Mouse (Mus musculus) NIH3T3 (cell line): Measurements from ENCODE around the gene Btnl2.
A peak's percentile ranks its signal among the peaks of the same experiment; 100 is the strongest.

Experiments
- DNase-seq: peaks from one replicate; pipeline ENCODE4 v3.0.0-alpha.2; 2012; ENCODE audit warnings: low read depth

Gene Btnl2

DNA sequence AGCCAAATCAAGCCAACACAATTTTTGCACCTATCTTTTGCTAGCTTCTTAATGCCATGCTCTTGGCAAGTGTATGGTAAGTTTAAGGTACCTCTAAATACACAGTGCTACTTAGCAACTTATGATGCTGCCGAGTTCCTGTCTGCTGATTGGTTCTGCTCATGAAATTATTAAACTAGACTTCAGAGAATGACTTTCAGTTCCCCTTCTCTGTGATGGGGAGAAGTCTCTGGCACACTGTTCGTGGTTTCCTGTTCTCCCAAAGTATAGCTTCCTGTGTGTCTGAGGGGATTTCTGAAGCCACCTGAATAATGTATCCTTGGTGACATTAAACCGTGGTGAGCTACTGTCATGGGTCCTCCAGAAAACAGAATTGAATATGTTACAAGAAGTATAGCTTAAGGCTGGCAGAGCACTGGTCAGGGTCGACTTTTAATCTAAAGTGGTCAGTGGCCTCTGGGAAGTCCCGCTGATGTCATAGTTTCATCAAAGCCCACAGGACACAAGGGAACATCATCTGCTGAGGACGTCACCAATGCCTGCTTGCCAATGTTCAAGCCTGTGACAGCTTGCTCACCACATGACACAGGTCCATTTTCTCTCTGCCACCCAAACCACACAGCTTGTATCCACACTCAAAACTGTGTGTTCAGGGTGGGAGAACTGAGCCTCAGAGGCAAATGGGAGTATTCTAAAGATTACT lies 6.9 kb upstream of the Btnl2 start:
- peak; percentile 36 for DNase-seq

DNA sequence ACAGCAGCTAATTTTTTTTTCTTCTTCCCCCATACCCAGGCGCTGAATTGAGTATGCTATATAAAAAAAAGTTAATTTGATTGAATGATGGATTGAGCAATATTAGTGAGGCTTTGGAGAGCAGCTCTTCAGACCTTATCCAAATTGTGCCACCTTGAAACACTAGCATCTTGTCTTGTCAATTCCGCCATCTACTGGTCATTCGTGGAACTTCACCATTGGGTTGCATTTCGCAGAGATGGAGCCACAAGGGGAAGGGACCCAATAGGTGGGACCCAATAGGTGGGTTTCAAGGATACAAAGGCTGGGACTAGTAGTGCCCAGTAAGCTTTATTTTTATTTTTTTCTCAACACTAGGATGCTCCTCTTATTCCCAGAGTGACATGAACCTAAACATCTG lies 5.2 kb upstream of the Btnl2 start:
- peak; percentile 84 for DNase-seq

DNA sequence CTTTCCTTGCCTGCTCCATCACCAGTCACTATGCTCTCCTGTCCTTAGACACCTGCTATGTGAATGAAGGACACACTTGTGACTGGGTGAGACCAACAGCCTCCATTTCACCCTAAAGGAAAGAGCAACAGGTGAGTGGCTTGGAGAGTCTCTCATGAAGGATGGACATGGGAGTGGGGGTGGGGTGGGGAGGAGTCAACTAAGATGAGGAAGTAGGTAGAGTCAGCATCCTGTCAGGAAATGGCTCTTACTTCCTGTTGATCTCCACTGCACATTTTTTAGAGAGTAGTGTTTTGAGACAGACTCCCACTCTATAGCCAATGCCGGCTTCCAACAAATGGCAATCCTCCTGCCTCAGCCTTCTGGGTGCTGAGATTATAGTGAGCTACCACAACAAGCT lies 318 bp downstream of the Btnl2 start:
- DNase-seq: no peak

DNA sequence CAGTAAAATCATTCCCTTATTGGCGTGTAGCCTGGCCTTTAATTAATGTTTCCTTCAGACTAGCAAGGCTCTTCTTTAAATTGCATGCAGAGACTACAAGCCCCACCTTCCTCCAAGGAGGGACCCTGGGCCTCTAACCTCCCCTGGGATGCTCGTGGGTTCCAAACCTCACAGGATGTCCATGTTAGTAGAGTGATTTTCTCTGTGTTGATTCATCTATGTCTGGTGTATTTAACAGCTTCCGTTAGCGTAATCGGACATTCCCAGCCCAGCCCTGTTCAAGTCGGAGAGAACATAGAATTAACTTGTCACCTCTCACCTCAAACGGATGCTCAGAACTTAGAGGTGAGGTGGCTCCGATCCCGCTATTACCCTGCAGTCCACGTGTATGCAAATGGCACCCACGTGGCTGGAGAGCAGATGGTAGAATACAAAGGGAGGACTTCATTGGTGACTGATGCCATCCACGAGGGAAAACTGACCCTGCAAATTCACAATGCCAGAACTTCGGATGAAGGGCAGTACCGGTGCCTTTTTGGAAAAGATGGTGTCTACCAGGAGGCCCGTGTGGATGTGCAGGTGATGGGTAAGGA lies 8.4 kb downstream of the Btnl2 start:
- DNase-seq: no peak

DNA sequence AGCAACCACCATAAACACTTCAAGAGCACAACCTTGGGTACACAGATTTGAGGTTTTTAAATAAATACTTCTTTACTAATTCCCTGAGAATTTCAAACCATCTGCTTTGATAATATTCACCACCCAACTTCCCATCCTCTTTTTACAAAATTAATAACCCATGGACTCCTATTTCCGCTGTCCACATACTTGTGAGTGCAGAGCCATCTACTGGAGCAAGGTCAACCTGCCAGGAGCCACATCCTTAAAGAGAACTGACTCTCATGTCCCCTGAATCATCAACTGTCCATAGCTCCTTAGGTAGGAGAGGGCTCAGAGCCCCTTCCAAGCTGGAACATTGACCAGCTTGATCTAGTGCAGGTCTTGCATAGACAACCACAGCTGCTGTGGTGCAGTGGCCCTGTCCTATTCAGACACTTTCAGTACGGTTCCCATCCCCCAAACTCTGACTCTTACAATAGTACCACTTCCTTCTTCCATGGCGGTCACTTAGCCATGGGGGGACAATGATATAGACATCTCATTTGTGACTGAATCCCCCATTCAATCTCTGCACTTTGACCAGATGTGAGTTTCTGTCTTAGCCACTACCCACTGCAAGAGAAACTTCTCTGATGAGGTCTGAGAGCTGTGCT lies 9.2 kb downstream of the Btnl2 start:
- DNase-seq: no peak

DNA sequence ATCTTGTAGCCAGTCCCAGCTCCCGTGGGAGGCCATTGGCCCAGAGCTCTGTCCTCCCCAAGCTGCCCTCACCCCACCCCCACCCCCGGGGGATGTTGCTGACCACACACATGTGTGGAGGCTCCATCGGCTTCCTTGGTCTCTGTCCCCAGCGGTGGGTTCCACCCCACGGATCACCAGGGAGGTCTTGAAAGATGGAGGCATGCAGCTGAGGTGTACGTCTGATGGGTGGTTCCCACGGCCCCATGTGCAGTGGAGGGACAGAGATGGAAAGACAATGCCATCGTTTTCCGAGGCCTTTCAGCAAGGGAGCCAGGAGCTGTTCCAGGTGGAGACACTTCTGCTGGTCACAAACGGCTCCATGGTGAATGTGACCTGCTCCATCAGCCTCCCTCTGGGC lies 10.4 kb downstream of the Btnl2 start:
- DNase-seq: no peak

GRCm38 (mm10) chr17:34370563-34370962 lies 15.9 kb downstream of the Btnl2 start:
- no peak for DNase-seq

GRCm38 (mm10) chr17:34373055-34373709 lies 18.6 kb downstream of the Btnl2 start:
- no peak for DNase-seq

DNA sequence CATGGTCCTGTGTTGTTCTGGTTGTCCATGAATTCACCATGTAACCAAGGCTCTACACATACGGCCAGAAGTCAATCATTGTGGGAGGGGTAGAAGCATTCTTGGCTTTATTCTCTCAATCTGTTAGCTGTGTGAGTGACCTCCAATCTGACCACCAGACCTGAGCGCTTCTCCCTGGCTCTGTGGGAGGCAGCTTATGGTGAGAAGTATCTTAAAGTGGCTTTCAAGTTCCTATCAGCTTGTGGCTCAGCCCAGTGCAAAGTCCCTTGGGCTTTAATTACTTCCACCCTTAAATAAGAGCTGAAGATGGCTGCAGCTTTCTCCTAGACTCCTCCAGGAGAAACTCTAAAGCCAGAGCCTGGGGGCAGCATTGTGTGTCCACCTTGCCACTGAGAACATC lies 22.2 kb downstream of the Btnl2 start, which contains the start of gene Btnl1:
Gene Btnl1, plus strand, starts transcription at position 286 of the 400 bp plus-strand sequence.
- DNase-seq: no peak

DNA sequence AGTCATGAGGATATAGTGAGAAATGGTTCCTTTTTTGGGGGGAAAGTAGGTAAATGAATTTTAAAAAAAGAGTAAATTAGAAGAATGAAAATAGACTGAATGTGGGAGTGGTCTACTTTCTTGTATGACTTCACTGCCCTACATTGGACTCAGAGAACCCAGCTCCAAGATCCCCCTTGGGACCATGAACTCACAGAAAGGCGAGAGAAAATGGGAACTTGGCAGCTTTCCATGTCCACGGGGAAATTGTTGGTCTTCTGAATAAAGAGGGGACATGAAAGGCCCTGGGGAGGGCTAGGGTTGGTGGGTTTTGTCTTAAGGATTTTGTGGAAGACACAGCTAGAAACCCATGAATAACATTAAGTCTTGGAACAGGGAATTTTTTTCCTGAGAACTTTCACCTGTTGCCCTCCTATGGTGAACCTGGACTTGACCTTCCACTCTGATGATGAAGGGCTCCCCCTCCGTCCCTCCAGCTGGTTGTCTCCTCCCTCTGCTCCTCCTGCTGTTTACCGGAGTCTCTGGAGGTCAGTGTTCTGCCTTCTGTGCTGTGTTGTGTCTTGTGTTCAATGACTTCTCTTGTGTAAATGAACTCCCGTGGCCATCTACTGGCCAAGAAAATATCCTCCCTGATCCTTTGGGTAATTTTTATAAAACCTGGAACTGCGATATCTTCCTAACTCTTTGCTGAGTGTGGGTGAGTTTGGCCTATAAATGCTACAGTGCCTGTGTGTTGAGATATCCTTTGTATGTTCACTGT lies 23.0 kb downstream of the Btnl2 start:
- no peak for DNase-seq

- no peak for DNase-seq
These were observed 24.1 kb downstream of the Btnl2 start for GRCm38 (mm10) chr17:34378716-34379115.

DNA sequence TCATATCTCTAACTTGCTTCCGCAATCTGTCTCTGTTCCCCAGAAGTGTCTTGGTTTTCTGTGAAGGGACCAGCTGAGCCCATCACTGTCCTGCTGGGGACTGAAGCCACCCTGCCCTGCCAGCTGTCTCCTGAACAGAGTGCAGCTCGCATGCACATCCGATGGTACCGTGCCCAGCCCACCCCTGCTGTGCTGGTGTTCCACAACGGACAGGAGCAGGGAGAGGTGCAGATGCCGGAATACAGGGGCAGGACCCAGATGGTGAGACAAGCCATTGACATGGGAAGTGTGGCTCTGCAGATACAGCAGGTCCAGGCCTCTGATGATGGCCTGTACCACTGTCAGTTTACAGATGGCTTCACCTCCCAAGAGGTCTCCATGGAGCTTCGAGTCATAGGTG lies 24.8 kb downstream of the Btnl2 start:
- DNase-seq: no peak

DNA sequence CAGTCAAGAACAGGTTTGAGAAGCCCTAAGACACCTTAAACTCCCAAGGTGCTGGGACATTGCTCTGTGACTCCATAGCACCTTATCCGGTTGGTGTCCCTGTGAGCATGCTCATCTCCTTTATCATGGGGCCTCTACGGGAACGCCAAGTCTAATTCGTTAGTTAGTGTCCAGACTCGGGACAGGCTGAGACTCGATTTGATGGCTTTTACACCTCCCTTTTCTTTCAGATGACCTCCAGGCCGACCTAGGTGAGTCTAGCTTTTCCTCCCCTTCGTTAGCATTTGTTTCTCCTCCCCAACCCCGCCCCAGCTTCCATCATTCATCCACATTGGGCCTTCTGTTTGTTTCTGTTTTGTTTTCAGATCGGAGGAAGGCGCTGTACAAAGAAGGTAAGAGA lies 27.3 kb downstream of the Btnl2 start:
- DNase-seq: no peak

- peak; percentile 25 for DNase-seq
These were observed 28.6 kb downstream of the Btnl2 start for GRCm38 (mm10) chr17:34383212-34383611.

GRCm38 (mm10) chr17:34384699-34385098 lies 30.1 kb downstream of the Btnl2 start:
- DNase-seq: no peak

DNA sequence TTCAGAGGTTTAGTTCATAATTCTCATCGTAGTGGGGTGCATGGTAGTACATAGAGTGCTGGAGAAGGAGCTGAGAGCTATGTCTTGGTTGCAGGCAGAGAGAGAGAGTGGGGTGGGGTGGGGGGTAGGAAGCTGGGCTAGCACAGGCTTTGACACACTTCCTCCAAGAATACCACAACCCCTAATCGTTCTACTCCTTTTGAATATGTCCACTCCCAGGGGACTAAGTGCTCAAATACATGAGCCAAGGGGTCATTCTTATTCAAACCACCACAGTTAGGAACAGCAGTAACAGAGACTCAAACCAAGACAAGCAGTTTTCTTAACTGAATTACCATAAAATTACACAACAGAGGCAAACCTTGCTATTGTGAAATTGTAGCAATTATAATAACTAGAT lies 32.0 kb downstream of the Btnl2 start:
- DNase-seq: no peak

- DNase-seq: peak; percentile 30
These were observed 33.9 kb downstream of the Btnl2 start for GRCm38 (mm10) chr17:34388513-34388912.

GRCm38 (mm10) chr17:34391507-34391906 lies 36.9 kb downstream of the Btnl2 start:
- DNase-seq: no peak

DNA sequence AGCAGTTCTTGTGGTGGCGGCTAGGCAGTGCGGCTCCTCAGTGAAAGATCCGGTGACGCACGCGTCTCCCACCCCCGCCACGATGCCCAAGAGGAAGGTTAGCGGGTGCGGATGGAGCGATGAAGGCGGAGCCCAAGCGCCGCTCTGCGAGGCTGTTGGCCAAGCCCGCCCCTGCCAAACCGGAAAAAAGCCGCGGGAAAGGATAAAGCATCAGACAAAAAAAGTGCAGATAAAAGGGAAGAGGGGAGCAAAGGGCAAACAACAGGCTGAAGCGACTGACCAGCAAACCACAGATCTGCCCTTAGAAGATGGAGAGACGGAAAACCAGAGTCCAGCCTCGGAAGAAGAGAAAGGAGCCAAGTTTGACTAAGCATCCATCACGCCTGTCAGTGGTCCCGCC lies 37.7 kb downstream of the Btnl2 start:
- DNase-seq: no peak

- no peak for DNase-seq
These were observed 42.7 kb downstream of the Btnl2 start for GRCm38 (mm10) chr17:34397357-34397756.

DNA sequence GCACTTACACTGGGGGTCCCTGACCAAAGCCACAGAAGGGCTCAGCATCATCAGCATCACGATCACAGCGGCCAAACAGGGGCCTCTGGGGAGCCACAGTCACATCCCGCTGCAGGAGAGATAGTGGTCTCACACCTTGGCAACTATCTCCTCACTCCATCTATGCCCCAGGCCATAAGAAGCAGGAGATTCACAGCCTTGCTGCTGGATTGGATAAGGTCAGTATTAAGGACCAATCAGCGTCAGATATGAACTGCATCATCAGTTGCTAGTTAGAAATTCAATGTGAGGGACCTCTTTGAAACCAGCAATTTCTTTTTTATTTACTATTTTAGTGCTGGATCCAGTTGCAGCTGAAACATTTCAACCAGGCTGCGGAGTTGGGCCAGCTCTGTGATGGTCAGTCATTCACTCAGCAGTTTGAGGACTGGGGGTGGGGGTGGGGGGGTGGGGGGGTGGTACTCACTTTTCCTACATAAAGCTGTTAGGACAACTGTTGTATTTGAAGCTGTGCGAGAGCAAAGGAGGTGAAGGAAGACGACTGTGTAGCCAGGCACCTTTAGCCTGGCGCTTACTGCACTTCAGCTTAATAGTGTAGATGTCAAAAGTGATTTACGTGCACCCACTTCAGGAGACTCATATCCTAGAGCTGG lies 43.6 kb downstream of the Btnl2 start:
- DNase-seq: peak; percentile 66
